Mouse (Mus musculus) midbrain, embryonic 11.5 days (tissue): ENCODE data around the gene Olfr488. TPM values are rescaled to one million over a fixed set of nuclear protein-coding genes. Genes with fewer than 3 reads are reported as not detected.
"Not testable (repeated sequence)": the region's sequence is repeated elsewhere in the genome, so short reads cannot be mapped to it uniquely, and the experiment has no call there.

Experiments used
- ATAC-seq: fragments of 200-750 bp; cut with Nextera tagmentation; 2 replicates; pipeline ENCODE4 v1.8.0; 2017; ENCODE audit warnings: moderate TSS enrichment, moderate library complexity; ENCODE audit not compliant: low FRiP score
- DNase-seq: peaks from one replicate; pipeline ENCODE4 v3.0.0; 2015; ENCODE audit warnings: low spot score; ENCODE audit errors: missing footprints
- H3K27ac ChIP-seq: fragments of 300-500 bp; sonication (generic); 2 replicates; pipeline ENCODE4 v1.5.1; 2014; ENCODE audit warnings: low read depth, low read length
- H3K27me3 ChIP-seq: fragments of 300-500 bp; sonication (generic); 2 replicates; pipeline ENCODE4 v1.6.1; 2014; ENCODE audit warnings: mild to moderate bottlenecking, low read length, moderate library complexity, mixed read lengths; ENCODE audit not compliant: control insufficient read depth, insufficient read depth
- H3K36me3 ChIP-seq: fragments of 300-500 bp; sonication (generic); 2 replicates; pipeline ENCODE4 v1.6.1; 2014; ENCODE audit warnings: mild to moderate bottlenecking, low read length, moderate library complexity, mixed read lengths; ENCODE audit not compliant: control insufficient read depth, insufficient read depth
- H3K4me1 ChIP-seq: fragments of 300-500 bp; sonication (generic); 2 replicates; pipeline ENCODE4 v1.6.1; 2014; ENCODE audit warnings: low read length; ENCODE audit not compliant: control insufficient read depth, insufficient read depth
- H3K4me2 ChIP-seq: fragments of 300-500 bp; sonication (generic); 2 replicates; pipeline ENCODE4 v1.6.1; 2014; ENCODE audit warnings: mild to moderate bottlenecking, moderate library complexity
- H3K4me3 ChIP-seq: fragments of 300-500 bp; sonication (generic); 2 replicates; pipeline ENCODE4 v1.5.1; 2014; ENCODE audit warnings: low read depth, low read length
- H3K9ac ChIP-seq: fragments of 300-500 bp; sonication (generic); 2 replicates; pipeline ENCODE4 v1.6.1; 2014; ENCODE audit warnings: low read length
- H3K9me3 ChIP-seq: fragments of 300-500 bp; sonication (generic); 2 replicates; pipeline ENCODE4 v1.6.1; 2016; ENCODE audit warnings: low read length; ENCODE audit not compliant: control insufficient read depth
- WGBS: fragments of 180-500 bp; shearing (Covaris S2); extraction: QIAGEN DNeasy Blood & Tissue Kit; methylation state at CpG from one replicate; pipeline ENCODE4 v1.1.7; 2014; 5-methylcytosine and 5-hydroxymethylcytosine counted together
- polyA plus RNA-seq: library from polyadenylated mRNA; unstranded; fragments of >200 nt; fragmentation: Nextera tagmentation; extraction: Ambion mirVana; gene quantifications from 2 replicates; pipeline ENCODE4 v1.2.1, GENCODE M21; 2014

Gene Olfr488
- polyA plus RNA-seq: not detected in 2 replicates

DNA sequence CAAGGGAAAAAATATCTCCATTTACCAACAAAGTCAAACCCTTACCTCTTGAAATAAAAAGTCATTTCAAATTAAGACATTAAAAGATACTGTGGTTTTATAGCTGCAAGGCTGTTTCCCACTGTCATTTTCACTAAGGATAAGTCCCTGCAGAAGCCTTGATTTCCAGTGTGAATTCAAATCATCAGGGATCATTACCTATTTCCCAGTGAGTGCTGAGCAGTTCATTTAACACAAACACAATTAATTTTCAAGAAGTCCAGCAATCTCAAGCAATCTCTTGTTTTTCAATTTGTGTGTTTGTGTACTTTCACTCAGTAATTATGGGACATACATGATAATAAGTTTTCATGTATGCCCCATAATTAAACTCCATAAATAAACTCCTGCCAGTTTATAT lies at the start of gene Olfr488:
Olfr488 (minus strand) TSS at position 101 of the 400 bp plus-strand sequence.
- Histone ChIP-seq H3K4me2 (no peak within 1 kb of the TSS), H3K27me3 (no peaks in the 10 kb centered on the region), H3K9me3 (no peaks in the 10 kb centered on the region), H3K27ac (no peak within 1 kb of the TSS), H3K4me1 (no peaks in the 10 kb centered on the region), H3K4me3 (no peak within 1 kb of the TSS), H3K9ac (no peak within 1 kb of the TSS), H3K36me3 (no peaks in the 10 kb centered on the region)
- no peak for ATAC-seq
- no peak for DNase-seq

DNA sequence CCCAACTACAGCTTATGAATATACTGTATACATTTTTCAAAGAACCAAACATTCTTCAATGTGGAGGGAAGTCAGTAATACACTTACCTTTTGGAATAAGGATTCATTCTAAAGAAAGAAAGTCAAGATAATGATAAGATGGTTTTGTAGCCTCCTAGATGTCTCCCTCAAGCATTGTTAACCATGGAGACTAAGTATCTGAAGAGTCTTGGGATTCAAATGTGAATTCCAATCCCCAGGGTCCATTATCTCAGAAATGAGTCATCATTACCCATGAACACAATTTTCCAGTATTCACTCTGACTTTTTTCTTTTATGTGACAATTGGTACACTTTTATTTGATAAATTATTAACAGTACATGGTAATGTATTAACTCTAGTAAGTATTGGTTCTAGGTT lies 30.7 kb upstream of the Olfr488 start, which contains the start of gene Olfr490:
Olfr490 (minus strand) TSS at position 101 of the 400 bp plus-strand sequence.
- Histone ChIP-seq H3K9me3 (no peaks in the 10 kb centered on the region), H3K4me3 (no peak within 1 kb of the TSS), H3K4me1 (no peaks in the 10 kb centered on the region), H3K27ac (no peak within 1 kb of the TSS), H3K9ac (no peak within 1 kb of the TSS), H3K4me2 (no peak within 1 kb of the TSS), H3K36me3 (no peaks in the 10 kb centered on the region), H3K27me3 (no peaks in the 10 kb centered on the region)
- DNase-seq (no peak), ATAC-seq (no peak)

DNA sequence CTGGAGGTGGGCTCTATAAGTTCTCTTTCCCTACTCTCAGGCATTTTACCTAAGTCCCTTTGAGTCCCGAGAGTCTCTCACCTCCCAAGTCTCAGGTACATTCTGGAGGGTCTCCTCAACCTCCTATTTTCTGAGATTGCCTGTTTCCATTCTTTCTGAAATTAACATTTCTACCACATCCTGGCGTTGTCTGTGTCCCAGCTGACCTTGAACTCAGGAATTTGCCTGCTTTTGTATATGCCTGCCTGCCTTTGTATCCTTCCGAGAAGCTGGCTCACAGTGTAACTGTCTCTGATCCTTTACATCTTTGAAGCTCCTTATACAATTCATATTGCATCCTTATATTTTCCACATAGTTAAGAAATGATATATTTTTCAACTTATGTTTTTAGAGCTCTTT lies 24.6 kb downstream of the Olfr488 start:
- ATAC-seq (no peak), DNase-seq (no peak)
- Histone ChIP-seq H3K9me3 (no peaks in the 10 kb centered on the region), H3K27me3 (no peaks in the 10 kb centered on the region), H3K36me3 (no peaks in the 10 kb centered on the region), H3K4me3 (no peak overlapping the region), H3K27ac (no peak overlapping the region), H3K4me1 (no peaks in the 10 kb centered on the region), H3K9ac (no peak overlapping the region), H3K4me2 (no peak overlapping the region)
- WGBS: 78% methylated on average over 3 of the region's 3 CpGs

DNA sequence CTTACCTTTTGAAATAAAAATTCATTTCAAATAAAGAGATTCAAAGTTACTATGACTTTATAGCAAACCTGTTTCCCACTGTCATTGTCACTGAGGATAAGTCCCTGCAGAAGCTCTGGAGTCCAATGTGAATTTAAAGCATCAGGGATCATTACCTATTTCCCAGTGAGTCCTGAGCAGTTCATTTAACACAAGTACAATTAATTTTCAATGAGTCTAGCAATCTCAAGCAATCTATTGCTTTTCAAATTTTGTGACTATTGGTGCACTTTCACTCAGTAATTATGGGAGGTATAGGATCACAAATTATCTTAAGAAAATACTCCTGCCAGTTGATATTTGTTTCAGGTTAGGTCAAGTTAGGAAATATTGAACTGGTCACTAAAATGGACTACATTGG lies 43.6 kb downstream of the Olfr488 start, which contains the start of gene Olfr487:
Olfr487 (minus strand) TSS at position 101 of the 400 bp plus-strand sequence.
- not testable (repeated sequence) for H3K9me3 ChIP-seq, H3K4me1 ChIP-seq, H3K27ac ChIP-seq, ATAC-seq, H3K36me3 ChIP-seq, H3K27me3 ChIP-seq, H3K9ac ChIP-seq, DNase-seq, H3K4me2 ChIP-seq, H3K4me3 ChIP-seq

Other genes with a start within 250 kb of the Olfr488 start
- gene Olfr478, start 224.4 kb downstream of the Olfr488 start, polyA plus RNA-seq: not detected in 2 replicates
- gene Olfr479, start 207.7 kb downstream of the Olfr488 start, polyA plus RNA-seq: not detected in 2 replicates
- gene Olfr480, start 191.0 kb downstream of the Olfr488 start, polyA plus RNA-seq: not detected in 2 replicates
- gene Olfr481, start 178.5 kb downstream of the Olfr488 start, polyA plus RNA-seq: not detected in 2 replicates
- gene Olfr482, start 160.8 kb downstream of the Olfr488 start, polyA plus RNA-seq: not detected in 2 replicates
- gene Olfr483, start 157.5 kb downstream of the Olfr488 start, polyA plus RNA-seq: not detected in 2 replicates
- not detected in 2 replicates for gene Olfr484, start 130.9 kb downstream of the Olfr488 start, polyA plus RNA-seq
- gene Olfr485, start 98.5 kb downstream of the Olfr488 start, polyA plus RNA-seq: not detected in 2 replicates
- not detected in 2 replicates for gene Olfr486, start 85.6 kb downstream of the Olfr488 start, polyA plus RNA-seq
- gene Olfr487, start 43.7 kb downstream of the Olfr488 start, polyA plus RNA-seq: not detected in 2 replicates
- gene Olfr490, start 30.6 kb upstream of the Olfr488 start, polyA plus RNA-seq: not detected in 2 replicates
- gene Olfr491, start 55.1 kb upstream of the Olfr488 start, polyA plus RNA-seq: not detected in 2 replicates
- gene Olfr492, start 65.3 kb upstream of the Olfr488 start, polyA plus RNA-seq: not detected in 2 replicates
- gene Olfr493, start 88.6 kb upstream of the Olfr488 start, polyA plus RNA-seq: not detected in 2 replicates
- gene Olfr494, start 107.0 kb upstream of the Olfr488 start, polyA plus RNA-seq: not detected in 2 replicates
- gene Olfr495, start 134.8 kb upstream of the Olfr488 start, polyA plus RNA-seq: not detected in 2 replicates
- gene Olfr497, start 162.1 kb upstream of the Olfr488 start, polyA plus RNA-seq: not detected in 2 replicates
- gene Olfr498, start 207.0 kb upstream of the Olfr488 start, polyA plus RNA-seq: not detected in 2 replicates